Mouse (Mus musculus): ENCODE data around the gene Slc35d1. TPM values are rescaled to one million over a fixed set of nuclear protein-coding genes. Genes with fewer than 3 reads are reported as not detected.
"Not testable (repeated sequence)": the region's sequence is repeated elsewhere in the genome, so short reads cannot be mapped to it uniquely, and the experiment has no call there.

Gene Slc35d1
- polyA plus RNA-seq, 1 experiment from 2014 or later = 9.3 TPM

GRCm38 (mm10) chr4:103177681-103178080 lies 37.3 kb downstream of the Slc35d1 start:
- Histone ChIP-seq H3K36me3 (peaks cover 25% of the 10 kb centered on the region), H3K27ac (no peak overlapping the region), H3K4me3 (no peak overlapping the region), H3K9me3 (no peaks in the 10 kb centered on the region), H3K27me3 (ENCODE audit: insufficient read depth, poor library complexity, severe bottlenecking) (no peaks in the 10 kb centered on the region), H3K4me1 (peaks cover 18% of the 10 kb centered on the region)
- WGBS = 93% methylated on average over 1 of the region's 1 CpGs
- no peak for DNase-seq (ENCODE audit: low spot score)

GRCm38 (mm10) chr4:103174001-103174400 lies 41.0 kb downstream of the Slc35d1 start:
- Histone ChIP-seq H3K9me3 (no peaks in the 10 kb centered on the region), H3K4me1 (peaks cover 10% of the 10 kb centered on the region), H3K4me3 (no peak overlapping the region), H3K27me3 (ENCODE audit: insufficient read depth, poor library complexity, severe bottlenecking) (no peaks in the 10 kb centered on the region), H3K27ac (no peak overlapping the region), H3K36me3 (peaks cover 37% of the 10 kb centered on the region)
- WGBS = 92% methylated on average over 7 of the region's 7 CpGs
- no peak for DNase-seq (ENCODE audit: low spot score)

GRCm38 (mm10) chr4:103173507-103173906 lies 41.5 kb downstream of the Slc35d1 start:
- WGBS = 84% methylated on average over 6 of the region's 6 CpGs
- H3K4me3 ChIP-seq = no peak overlapping the region

GRCm38 (mm10) chr4:103171256-103171655 lies 43.7 kb downstream of the Slc35d1 start:
- 91% methylated on average over 3 of the region's 3 CpGs for WGBS
- Histone ChIP-seq H3K4me3 (no peak overlapping the region), H3K27ac (no peak overlapping the region), H3K36me3 (peaks cover 28% of the 10 kb centered on the region), H3K4me1 (no peaks in the 10 kb centered on the region), H3K27me3 (ENCODE audit: insufficient read depth, poor library complexity, severe bottlenecking) (no peaks in the 10 kb centered on the region), H3K9me3 (no peaks in the 10 kb centered on the region)
- DNase-seq (ENCODE audit: low spot score) = no peak

More at GRCm38 (mm10) chr4:103173507-103173906, 41.5 kb downstream of the Slc35d1 start:
- Histone ChIP-seq H3K4me1 (peaks cover 5% of the 10 kb centered on the region), H3K27me3 (ENCODE audit: insufficient read depth, poor library complexity, severe bottlenecking) (no peaks in the 10 kb centered on the region), H3K9me3 (no peaks in the 10 kb centered on the region), H3K27ac (no peak overlapping the region), H3K36me3 (peaks cover 40% of the 10 kb centered on the region)
- DNase-seq (ENCODE audit: low spot score) = no peak

- not testable (repeated sequence) for H3K4me3 ChIP-seq; DNase-seq (ENCODE audit: low spot score); H3K4me1 ChIP-seq; H3K27ac ChIP-seq; H3K27me3 ChIP-seq (ENCODE audit: insufficient read depth, poor library complexity, severe bottlenecking); H3K9me3 ChIP-seq
- 89% methylated on average over 1 of the region's 1 CpGs for WGBS
- peaks cover 44% of the 10 kb centered on the region for H3K36me3 ChIP-seq
Measured at GRCm38 (mm10) chr4:103166198-103166597, 48.8 kb downstream of the Slc35d1 start.

GRCm38 (mm10) chr4:103158781-103159180 lies 56.2 kb downstream of the Slc35d1 start:
- 91% methylated on average over 4 of the region's 4 CpGs for WGBS
- H3K9me3 ChIP-seq = no peaks in the 10 kb centered on the region
- H3K27ac ChIP-seq = no peak overlapping the region
- no peak for DNase-seq (ENCODE audit: low spot score)
- H3K4me1 ChIP-seq = no peaks in the 10 kb centered on the region
- peaks cover 79% of the 10 kb centered on the region for H3K36me3 ChIP-seq
- no peak overlapping the region for H3K4me3 ChIP-seq
- no peaks in the 10 kb centered on the region for H3K27me3 ChIP-seq (ENCODE audit: insufficient read depth, poor library complexity, severe bottlenecking)

- H3K4me1 ChIP-seq = no peaks in the 10 kb centered on the region
- H3K36me3 ChIP-seq = peaks cover 90% of the 10 kb centered on the region
- no peaks in the 10 kb centered on the region for H3K9me3 ChIP-seq
- WGBS = 90% methylated on average over 5 of the region's 5 CpGs
- no peak overlapping the region for H3K27ac ChIP-seq
- no peak for DNase-seq (ENCODE audit: low spot score)
- H3K4me3 ChIP-seq = no peak overlapping the region
- H3K27me3 ChIP-seq (ENCODE audit: insufficient read depth, poor library complexity, severe bottlenecking) = no peaks in the 10 kb centered on the region
Measured at GRCm38 (mm10) chr4:103151946-103152345, 63.0 kb downstream of the Slc35d1 start.

- Histone ChIP-seq H3K9me3 (no peaks in the 10 kb centered on the region), H3K27ac (no peak overlapping the region), H3K36me3 (peaks cover 73% of the 10 kb centered on the region), H3K4me3 (no peak overlapping the region), H3K4me1 (no peaks in the 10 kb centered on the region), H3K27me3 (ENCODE audit: insufficient read depth, poor library complexity, severe bottlenecking) (no peaks in the 10 kb centered on the region)
- DNase-seq (ENCODE audit: low spot score) = peak; percentile 80
- WGBS = 55% methylated on average over 5 of the region's 5 CpGs
Measured at GRCm38 (mm10) chr4:103146339-103146738, 68.6 kb downstream of the Slc35d1 start.

- 55% methylated on average over 1 of the region's 1 CpGs for WGBS
- Histone ChIP-seq H3K36me3 (peaks cover 52% of the 10 kb centered on the region), H3K4me1 (no peaks in the 10 kb centered on the region)
Measured at GRCm38 (mm10) chr4:103136946-103137345, 78.0 kb downstream of the Slc35d1 start.

GRCm38 (mm10) chr4:103126533-103126932 lies 88.4 kb downstream of the Slc35d1 start:
- no peak for DNase-seq (ENCODE audit: low spot score)
- Histone ChIP-seq H3K27me3 (ENCODE audit: insufficient read depth, poor library complexity, severe bottlenecking) (no peaks in the 10 kb centered on the region), H3K36me3 (peaks cover 8% of the 10 kb centered on the region; the same call in 1 of the 2 replicates), H3K9me3 (no peaks in the 10 kb centered on the region), H3K27ac (no peak overlapping the region), H3K4me3 (no peak overlapping the region), H3K4me1 (peaks cover 10% of the 10 kb centered on the region; the same call in 1 of the 2 replicates)
- whole genome bisulfite sequencing = 82% methylated on average over 4 of the region's 4 CpGs

More at GRCm38 (mm10) chr4:103136946-103137345, 78.0 kb downstream of the Slc35d1 start:
- H3K27me3 ChIP-seq (ENCODE audit: insufficient read depth, poor library complexity, severe bottlenecking) = no peaks in the 10 kb centered on the region
- no peak overlapping the region for H3K4me3 ChIP-seq
- no peaks in the 10 kb centered on the region for H3K9me3 ChIP-seq
- DNase-seq (ENCODE audit: low spot score) = no peak
- no peak overlapping the region for H3K27ac ChIP-seq

- peaks cover 21% of the 10 kb centered on the region for H3K4me1 ChIP-seq
Measured at GRCm38 (mm10) chr4:103123606-103124005, 91.4 kb downstream of the Slc35d1 start.

GRCm38 (mm10) chr4:103123086-103123485 lies 91.9 kb downstream of the Slc35d1 start:
- Histone ChIP-seq H3K4me1 (peaks cover 21% of the 10 kb centered on the region), H3K27ac (no peak overlapping the region), H3K9me3 (no peaks in the 10 kb centered on the region), H3K36me3 (no peaks in the 10 kb centered on the region), H3K27me3 (ENCODE audit: insufficient read depth, poor library complexity, severe bottlenecking) (no peaks in the 10 kb centered on the region), H3K4me3 (no peak overlapping the region)
- no peak for DNase-seq (ENCODE audit: low spot score)
- 23% methylated on average over 2 of the region's 2 CpGs for WGBS

More at GRCm38 (mm10) chr4:103123606-103124005, 91.4 kb downstream of the Slc35d1 start:
- Histone ChIP-seq H3K4me3 (no peak overlapping the region), H3K9me3 (no peaks in the 10 kb centered on the region), H3K27me3 (ENCODE audit: insufficient read depth, poor library complexity, severe bottlenecking) (no peaks in the 10 kb centered on the region), H3K27ac (no peak overlapping the region), H3K36me3 (no peaks in the 10 kb centered on the region)
- no peak for DNase-seq (ENCODE audit: low spot score)

GRCm38 (mm10) chr4:103120874-103121389 lies 94.0 kb downstream of the Slc35d1 start:
- WGBS = 74% methylated on average over 9 of the region's 9 CpGs
- DNase-seq (ENCODE audit: low spot score) = no peak
- Histone ChIP-seq H3K27ac (peak overlapping the region; percentile 23; the same call in 1 of the 2 replicates), H3K9me3 (no peaks in the 10 kb centered on the region), H3K4me3 (peak overlapping the region; percentile 89), H3K27me3 (ENCODE audit: insufficient read depth, poor library complexity, severe bottlenecking) (no peaks in the 10 kb centered on the region), H3K4me1 (peaks cover 19% of the 10 kb centered on the region), H3K36me3 (peaks cover 5% of the 10 kb centered on the region; the same call in 1 of the 2 replicates)

All from heart, embryonic 10.5 days (tissue).